Mouse (Mus musculus): ENCODE results near the gene Grb7. TPM values are rescaled to one million over a fixed set of nuclear protein-coding genes. Genes with fewer than 3 reads are reported as not detected.

Gene Grb7
- under 1 TPM; 0.09 to 0.18 TPM for total RNA-seq (2021)
- long read RNA-seq, experiment 1, result 0 reads
- long read RNA-seq, experiment 2, result 0 reads

DNA sequence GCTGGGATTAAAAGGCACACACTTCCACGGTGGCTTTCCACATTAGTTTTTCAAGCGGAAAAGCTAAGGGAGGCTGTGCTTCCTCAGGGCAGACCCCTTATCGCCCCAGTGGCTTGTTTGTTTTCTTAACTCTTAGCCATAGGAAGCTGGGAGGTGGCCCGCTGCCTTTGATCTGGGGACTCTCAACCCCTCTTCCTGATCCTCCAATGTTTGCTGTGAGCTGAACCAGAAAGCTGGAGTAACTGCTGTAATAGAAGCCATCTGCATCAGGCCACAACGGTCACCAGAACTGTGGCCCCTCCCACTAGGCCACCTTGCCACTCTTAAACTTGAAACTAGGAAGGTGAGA lies at the start of gene Grb7:
Gene Grb7, plus strand, starts transcription at position 182 of the 349 bp plus-strand sequence.
- DNase-seq, result no peak

DNA sequence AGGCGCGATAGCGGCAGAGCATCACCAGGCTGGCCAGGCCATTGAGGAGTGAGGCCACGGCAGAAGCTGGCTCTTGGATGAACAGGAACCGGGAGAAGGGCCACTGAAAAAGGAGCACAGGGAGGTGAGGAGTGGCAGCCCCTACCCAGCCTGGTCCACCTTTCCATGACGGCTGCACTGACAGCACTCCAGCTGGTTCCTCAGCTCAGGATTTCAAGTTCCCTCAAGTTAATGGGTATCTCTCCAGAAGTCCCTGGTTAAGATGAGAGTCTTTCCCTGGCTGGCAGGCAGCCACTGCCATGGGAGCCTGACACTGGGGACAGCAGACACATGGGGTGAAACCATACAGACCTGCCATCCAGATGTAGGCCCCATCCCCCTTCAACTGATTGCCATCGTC lies 48.2 kb upstream of the Grb7 start:
- DNase-seq, result no peak

DNA sequence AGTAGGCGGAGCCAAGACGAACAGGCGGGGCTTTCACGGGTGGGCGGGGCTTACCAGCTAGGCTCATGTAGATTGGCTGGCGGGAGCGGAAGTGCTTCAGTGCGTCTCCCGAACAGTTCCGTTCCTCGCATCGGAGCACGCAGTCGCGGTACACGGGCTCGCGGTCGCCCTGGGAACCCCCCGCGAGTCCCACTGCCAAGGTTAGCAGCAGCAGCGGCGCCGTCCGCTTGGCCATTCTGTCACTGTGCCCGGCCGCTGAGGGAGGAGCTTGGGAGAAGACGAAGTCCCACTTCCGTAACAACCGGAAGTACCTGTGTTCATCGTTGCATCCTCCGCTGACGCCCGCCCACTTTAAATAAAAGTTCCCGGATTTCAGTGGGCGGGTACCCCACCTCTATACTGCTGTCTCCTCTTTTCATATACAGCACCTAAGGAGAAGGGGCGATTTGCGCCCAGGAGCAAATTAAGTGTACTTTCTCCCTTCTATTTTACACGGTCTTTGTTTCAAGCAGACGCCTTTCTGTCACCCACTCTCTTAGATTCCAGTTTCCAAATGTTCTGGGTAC lies 46.0 kb upstream of the Grb7 start, which contains the start of gene Pgap3:
Gene Pgap3, minus strand, starts transcription at position 330 of the 566 bp plus-strand sequence.
- DNase-seq, result peak; percentile 80

DNA sequence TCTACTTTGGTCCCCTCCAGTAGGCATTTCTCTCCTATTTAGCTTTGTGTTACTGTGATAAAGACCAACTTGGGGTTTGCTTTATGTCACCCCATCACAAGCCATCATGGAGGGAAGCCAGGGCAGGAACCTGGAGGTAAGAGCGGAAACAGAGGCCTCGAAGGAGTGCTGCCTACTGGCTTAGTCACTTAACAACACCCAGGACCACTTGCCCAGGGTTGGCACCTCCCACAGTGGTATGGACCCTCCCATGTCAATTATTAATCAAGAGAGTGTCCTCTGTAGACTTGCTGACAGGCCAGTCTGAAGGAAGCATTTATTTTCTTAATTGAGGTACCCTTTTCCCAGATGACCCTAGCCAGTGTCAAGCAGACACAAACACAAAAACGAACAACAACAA lies 45.4 kb upstream of the Grb7 start:
- DNase-seq, result no peak

DNA sequence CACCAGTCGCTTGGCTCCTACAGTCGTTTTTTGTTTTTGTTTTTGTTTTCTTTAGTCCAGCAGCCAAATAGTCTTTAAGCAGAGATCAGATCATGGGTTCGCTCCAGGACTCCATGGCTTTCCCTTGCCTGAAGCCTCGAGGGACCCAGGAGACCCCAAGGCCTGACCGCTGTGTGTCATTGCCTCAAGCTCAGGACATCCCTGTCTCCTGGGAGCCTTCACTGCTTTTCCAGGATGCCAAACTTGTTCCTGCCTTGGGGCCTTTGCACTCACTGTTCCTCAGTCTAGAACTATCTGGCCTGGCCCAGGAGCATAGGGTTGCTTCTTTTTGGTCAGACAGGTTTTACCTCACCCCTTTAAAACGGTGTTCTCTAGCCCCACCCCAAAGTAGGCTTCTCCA lies 39.6 kb upstream of the Grb7 start:
- DNase-seq, result no peak

DNA sequence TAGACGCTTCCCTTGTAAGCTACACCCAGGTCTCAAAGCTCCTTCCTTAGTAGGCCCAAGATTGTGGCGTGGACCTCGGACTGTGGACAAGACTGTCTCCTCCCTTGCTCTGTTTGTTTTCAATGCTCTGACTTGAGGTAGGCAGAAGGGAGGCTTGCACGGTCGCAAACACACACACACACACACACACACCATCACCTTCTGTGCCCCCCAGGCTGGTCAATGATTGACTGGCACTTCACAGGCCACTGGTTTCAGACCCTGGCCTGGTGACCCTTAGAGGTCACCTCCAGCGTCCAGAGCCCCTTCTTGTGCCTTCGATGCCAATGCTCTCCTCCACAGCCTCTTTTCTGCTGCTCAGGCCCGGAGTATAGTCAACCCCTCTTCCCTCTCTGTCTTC lies 37.3 kb upstream of the Grb7 start:
- DNase-seq, result no peak

DNA sequence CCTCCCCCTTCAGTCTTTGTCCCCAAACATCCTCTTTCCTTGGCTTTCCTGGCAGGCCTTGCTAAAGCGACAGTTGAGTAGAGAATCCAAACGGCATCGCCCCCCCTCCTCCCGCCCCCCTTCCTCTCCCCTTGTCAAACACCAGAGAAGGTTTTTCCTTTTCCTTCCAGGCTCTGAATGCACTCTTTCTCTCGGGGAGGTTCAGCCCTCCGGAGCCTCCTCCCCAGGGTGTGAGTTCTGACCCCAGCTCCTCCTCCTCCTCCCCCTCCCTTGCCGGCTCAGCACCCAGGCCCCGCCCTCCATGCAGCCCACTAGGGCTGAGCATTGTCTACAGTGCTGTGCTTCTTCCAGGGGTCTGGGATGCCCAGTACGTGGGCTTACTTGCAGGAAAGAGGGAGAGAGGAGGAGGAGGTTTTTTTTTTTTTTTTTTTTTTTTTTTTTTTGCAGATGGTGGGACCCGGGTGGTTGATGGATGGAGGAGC lies 36.8 kb upstream of the Grb7 start:
- DNase-seq, result no peak

DNA sequence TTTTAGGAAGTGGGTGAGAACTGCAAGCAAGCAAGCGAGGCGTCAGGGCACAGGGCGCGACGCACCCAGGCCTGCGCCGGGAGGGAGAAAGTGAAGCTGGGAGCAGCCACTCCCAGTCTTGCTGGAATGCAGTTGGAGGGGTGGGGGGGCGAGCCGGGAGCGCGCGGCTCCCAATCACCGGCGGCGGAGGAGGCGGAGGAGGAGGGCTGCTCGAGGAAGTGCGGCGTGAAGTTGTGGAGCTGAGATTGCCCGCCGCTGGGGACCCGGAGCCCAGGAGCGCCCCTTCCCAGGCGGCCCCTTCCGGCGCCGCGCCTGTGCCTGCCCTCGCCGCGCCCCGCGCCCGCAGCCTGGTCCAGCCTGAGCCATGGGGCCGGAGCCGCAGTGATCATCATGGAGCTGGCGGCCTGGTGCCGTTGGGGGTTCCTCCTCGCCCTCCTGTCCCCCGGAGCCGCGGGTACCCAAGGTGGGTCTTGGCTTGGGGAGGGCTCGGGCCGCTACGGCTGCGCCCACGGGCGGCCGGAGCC lies 33.9 kb upstream of the Grb7 start, which contains the start of gene Erbb2:
Gene Erbb2, plus strand, starts transcription at position 198 of the 524 bp plus-strand sequence.
- DNase-seq, result peak; percentile 66

DNA sequence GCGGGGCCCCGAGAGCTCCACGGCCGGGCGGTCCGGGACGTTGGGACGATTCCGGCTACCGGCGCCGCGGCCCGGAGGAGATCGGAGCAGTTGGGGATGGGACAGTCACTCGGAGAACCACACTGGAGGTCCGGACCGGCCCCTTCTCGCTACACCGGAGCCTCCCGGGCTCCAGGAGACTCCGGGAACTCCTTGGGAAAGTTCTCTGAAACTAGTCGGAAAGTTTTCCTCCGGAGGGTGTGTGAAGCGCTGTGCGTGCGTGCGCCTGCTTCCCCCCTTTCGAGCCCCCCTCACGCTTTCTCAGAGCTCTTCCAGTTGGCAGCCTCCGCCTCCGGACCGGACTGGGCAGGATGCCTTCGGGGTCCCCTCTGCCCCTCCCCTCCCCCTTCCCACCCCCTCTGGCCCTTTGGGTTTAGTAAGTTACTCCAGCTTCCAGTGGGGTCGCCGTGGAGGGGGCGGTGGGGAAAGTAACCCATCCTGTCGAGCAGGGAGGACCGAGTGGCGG lies 33.3 kb upstream of the Grb7 start:
- DNase-seq, result peak; percentile 41

DNA sequence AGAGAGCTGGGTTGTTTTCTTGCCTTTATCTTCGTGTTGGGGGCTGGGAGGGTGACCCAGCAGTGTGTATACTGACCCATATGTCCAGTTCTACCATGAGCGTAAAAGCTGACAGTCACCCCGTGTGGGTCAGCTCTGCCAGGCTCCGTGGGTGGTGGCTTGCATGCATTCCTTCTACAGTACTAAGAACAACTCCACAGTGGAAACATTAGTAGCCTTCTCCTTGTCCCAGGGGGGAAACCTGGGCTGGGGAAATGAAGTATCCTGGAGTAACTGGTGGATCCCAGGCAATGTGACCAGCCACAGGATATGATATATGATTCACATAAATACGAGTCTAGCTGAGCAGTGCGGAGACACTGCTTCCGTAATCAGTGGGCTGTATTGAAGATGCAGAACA lies 32.5 kb upstream of the Grb7 start:
- DNase-seq, result no peak

DNA sequence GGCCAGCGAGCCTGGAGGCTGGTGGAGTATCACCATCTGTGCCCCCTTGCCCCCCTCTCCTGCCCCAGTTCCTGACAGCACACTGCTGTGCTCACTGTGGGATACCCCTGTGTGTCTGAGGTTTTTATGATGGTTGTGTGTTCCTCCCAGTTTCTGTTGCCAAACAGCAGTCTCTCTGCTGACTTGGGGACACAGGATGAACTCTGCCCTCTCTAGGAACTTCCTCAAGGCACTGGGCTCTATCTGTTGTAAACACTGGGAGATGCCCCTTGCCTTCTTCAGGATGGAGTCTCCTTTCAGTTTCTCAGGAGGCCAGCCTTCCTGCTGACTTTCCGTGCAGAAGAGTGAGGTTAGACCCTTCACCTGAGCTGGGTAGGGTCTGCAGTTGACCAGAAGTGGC lies 32.0 kb upstream of the Grb7 start:
- no peak for DNase-seq

DNA sequence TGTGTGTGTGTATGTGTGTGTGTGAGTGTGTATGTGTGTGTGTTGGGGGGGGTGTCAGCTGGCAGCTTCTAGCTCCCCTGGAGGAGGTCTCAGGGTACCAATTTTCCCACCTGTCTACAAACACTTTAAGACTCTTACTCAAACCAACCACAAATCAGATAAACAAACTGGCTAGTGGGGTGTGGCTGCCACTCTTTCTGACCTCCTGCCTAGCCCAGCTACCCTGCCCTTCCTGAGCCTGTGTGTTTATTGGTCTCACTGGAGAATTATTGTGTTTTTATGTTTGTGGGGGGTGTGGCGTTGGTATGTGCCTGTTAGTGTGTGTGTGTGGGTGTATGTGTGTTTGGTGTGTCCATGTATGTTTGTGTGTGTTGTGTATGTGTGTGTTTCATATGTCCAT lies 29.1 kb upstream of the Grb7 start:
- DNase-seq, result no peak

DNA sequence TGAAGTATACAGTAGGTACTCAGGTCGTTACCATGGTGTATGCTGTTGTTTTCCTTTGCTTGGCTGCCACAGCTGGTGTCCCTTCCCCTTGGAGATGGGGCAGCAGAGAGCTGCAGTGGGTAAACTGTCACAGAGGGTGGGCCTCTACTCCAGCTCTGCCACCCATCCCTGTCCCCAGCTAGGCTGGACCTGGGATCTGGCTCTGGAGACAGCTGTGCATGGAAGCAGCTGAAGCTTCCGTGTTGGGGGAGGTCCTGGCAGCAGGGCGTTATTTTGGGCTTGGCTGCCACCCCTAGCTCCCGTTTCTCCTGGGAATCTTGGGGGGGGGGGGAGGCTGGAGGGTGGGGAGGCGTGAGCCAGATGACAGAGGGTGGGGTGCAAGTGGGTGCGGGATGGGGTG lies 27.9 kb upstream of the Grb7 start:
- no peak for DNase-seq

DNA sequence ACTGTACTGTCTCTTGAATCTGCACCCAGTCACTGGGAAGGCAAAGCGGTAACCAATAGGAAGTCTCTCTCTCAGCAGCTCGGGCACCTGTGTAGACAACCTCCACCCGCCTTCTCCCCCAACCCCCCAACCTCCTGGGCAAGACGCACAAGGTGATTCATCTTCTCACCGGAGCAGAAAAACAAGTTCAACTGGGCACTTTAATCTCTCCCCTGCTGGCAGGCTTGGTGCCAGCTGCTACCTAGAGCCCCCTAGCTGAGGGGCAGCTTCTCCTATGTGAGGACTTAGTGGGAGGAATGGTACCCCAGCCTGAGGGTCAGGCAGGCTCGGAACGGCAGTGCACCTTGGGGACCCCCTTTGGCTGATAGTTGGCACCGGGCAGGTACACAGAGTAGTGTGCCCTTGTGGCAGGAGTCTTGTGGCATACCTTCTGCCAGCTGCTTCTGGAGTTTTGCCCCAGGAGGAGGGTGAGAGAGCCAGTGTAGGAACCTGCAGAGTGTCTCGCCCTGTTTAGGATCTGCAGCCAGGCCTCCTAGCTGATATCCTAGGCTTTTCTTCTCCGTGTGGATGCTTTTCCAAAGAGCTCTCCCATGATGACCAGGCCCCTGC lies 27.2 kb upstream of the Grb7 start:
- DNase-seq, result no peak

DNA sequence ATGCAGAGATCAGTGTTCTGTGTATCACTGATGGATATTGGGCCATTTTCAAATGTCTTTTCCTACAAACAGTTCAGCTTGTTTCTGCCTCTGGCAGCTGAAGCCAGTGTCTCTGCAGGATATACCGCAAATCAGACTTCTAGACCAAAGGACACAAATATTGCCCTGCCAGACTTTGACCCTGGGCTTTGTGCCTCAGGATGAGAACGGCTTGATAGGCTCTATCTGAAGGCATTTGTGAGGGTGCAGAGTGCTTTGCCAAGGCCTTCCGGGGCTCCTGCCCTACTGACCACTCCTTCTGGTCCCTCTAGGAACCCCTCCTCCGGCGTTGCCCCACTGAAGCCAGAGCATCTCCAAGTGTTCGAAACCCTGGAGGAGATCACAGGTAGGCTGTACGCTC lies 19.6 kb upstream of the Grb7 start:
- DNase-seq, result no peak

DNA sequence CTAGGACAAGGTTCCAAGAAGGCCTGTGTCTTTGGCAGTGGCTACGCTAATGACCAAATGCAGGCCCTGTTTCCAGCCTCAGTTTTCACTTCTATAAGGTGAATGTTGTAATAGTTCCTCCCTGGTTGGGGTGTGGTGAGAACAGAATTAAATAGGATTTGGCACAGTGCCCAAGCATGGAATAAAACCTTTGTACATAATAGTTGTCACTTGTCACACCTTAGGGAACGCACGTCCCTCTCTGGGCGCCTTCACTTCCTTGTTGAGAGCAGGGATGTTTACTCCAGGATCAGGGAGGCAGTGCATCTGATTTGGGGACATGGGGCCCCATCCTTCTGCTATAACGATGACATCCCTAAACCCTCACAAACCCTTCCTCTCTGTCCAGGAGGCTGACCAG lies 17.8 kb upstream of the Grb7 start:
- DNase-seq, result no peak

DNA sequence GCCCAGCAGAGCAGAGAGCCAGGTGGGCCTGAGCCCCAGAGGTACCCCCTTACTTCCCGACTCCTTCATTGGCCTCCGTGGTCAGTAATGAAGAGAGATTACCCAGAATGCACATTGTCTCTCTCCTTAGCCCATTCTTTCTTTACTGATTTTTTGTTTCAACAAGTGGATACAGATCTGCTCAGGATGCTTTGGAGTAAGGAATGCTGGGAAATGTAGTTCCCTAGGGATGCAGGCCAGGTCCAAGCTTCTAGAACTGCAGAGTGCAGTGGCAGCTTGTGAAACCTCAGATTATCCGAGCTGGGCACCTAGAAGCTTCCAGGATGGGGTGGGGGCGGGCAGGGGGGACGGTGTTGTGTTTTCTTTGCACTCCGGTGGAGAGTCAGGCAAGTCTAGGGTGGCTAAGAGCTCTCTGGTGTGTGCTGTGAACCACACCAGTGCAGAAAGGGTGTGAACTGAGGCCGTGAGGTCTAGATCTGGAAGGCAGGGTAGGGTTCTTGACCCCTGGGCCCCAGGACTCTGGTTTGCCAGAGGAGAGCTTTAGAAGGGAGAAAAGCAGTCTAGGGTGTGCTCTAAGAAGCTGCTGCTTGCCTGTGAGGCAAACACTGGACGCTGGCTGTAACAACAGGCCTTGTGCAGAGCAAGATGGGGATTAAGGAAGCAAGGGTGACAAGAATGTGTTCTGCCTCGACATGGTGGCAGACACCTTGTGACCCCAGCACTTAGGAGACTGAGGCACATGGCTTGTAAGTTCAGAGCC lies 14.3 kb upstream of the Grb7 start:
- DNase-seq, result no peak

DNA sequence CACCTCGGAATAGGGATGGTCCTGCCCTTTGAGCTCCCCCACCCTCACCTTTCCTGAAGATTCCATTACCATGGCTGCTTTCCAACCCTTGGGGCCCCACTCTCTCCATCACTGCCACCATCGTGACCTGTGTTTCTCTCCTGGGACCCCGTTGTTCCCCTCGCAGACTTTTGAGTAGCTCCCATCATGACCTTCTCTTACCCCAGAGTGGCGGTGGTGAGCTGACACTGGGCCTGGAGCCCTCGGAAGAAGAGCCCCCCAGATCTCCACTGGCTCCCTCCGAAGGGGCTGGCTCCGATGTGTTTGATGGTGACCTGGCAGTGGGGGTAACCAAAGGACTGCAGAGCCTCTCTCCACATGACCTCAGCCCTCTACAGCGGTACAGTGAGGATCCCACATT lies 10.5 kb upstream of the Grb7 start:
- no peak for DNase-seq

DNA sequence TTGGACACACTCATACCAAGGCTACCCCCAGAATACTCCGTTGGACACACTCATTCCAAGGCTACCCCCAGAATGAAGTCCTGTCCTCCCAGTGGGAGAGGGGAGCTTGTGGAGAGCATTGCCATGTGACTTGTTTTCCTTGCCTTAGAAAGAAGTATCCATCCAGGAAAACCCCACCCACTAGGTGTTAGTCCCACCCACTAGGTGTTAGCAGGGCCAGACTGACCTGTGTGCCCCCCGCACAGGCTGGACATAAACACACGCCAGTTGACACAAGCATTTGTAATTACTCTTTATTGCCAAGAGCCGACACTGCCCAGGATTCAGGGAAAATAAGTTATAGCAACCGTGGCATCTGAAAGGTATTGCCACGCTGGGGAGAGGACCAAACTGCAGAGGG lies 8.8 kb upstream of the Grb7 start:
- no peak for DNase-seq

DNA sequence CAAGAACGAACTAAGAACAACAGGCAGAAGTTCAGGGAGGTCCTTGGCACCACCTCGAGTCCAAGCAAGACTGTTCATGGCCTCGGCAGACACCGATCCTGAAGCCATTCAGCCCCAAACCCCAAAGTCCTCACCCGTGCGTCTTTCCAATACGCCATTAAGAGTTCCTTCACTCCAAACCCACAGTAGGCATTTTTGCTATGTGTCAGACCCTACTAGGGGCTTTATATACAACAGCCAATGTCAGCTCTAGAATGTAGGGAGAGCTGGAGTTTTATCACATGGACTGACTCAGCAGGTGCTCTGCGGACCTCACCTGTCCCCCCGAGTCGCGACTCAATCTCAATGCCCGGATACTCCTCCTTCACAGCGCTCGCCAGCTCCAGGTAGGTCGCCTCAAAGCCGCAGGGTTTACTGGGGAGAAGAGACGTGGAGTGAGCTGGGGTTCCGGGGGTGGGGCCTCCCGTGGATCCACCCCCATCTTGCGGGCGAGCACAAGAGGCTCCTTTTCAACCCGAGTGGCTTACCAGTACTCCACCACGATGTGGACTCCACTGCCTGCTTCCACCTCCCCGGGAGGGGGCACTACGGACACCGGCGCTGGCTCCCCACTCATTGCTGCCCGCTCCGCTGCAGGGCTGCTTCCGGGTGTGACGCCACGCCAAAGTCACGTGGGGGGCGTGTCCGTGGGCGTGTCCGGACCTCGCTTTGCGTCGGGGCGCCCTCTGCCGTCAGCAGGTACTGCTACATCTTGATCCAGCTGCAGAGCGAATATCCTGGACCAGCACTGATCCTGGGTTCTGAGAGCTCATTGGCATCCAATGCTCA lies 7.6 kb upstream of the Grb7 start, which contains the start of gene Mien1:
Gene Mien1, minus strand, starts transcription at position 661 of the 828 bp plus-strand sequence.
- peak; percentile 99 for DNase-seq

DNA sequence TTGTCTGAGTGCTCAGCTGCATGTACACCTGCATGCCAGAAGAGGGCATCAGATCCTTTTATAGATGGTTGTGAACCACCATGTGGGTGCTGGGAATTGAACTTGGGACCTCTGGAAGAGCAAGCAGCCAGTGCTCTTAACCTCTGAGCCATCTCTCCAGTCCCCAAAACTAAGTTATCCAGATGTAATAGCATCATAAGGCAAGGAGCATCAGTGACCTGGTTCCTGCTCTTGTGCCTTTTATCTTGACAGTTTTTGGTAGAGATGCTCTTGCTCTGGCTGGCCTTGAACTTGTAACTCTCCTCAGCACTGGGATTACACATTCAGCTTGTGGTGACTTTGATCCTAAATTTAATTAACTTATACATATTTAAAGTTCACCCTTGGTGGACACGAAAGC lies 2.5 kb upstream of the Grb7 start:
- no peak for DNase-seq

DNA sequence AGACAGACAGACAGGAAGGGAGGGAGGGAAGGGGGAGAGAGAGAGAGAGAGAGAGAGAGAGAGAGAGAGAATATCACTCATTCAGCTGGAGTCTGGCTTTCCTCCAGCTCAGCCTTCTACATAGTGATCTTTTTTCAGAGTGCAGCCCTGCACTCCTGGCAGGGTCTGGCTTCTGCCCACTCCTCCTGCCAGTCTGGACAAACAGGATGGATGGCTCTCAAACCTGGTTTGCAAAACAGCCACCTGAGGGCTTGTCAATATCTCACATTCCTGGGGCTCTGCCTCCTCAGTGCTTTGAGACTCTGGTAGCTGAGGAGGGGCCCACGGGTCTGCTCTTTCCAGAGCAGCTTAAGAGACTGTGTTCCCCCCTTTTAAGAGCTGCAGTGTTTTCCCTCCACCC lies 956 bp upstream of the Grb7 start:
- no peak for DNase-seq
